Mouse (Mus musculus): ENCODE measurements at regions not wholly inside any gene's neighbourhood (a gene's known extent, or its start where the extent isn't known, plus 50 kb on each side); places are given as distances from the start of the nearest gene placed in this dataset.

GRCm38 (mm10) chr12:12645183-12645582 is 296.5 kb downstream of the Mycn start:
- Histone ChIP-seq H3K9me3 (replicated peaks) (no peaks in the 10 kb centered on the region), H3K4me2 (no peak overlapping the region), H3K27me3 (no peaks in the 10 kb centered on the region), H3K36me3 (ENCODE audit: poor library complexity, severe bottlenecking) (no peaks in the 10 kb centered on the region), H3K4me3 (no peak overlapping the region), H3K27ac (no peak overlapping the region), H3K9ac (no peak overlapping the region), H3K4me1 (peaks cover 13% of the 10 kb centered on the region)
- ATAC-seq = no peak
- WGBS = 92% methylated on average over 4 of the region's 4 CpGs

- H3K27ac ChIP-seq = no peak overlapping the region
- 17% methylated on average over 11 of the region's 11 CpGs for WGBS
- H3K4me1 ChIP-seq = peaks cover 13% of the 10 kb centered on the region
- H3K9ac ChIP-seq = no peak overlapping the region
- no peaks in the 10 kb centered on the region for H3K27me3 ChIP-seq
- peak; percentile 69 for ATAC-seq
- no peaks in the 10 kb centered on the region for H3K9me3 ChIP-seq (replicated peaks)
- H3K4me2 ChIP-seq = no peak overlapping the region
- H3K36me3 ChIP-seq (ENCODE audit: poor library complexity, severe bottlenecking) = no peaks in the 10 kb centered on the region
- H3K4me3 ChIP-seq = no peak overlapping the region
These were observed 298.3 kb downstream of the Mycn start for GRCm38 (mm10) chr12:12643247-12643963.

GRCm38 (mm10) chr12:12635308-12635707 is 306.4 kb downstream of the Mycn start:
- no peak overlapping the region for H3K4me2 ChIP-seq
- no peaks in the 10 kb centered on the region for H3K36me3 ChIP-seq (ENCODE audit: poor library complexity, severe bottlenecking)
- no peaks in the 10 kb centered on the region for H3K4me1 ChIP-seq
- H3K27ac ChIP-seq = no peak overlapping the region
- H3K27me3 ChIP-seq = no peaks in the 10 kb centered on the region
- no peaks in the 10 kb centered on the region for H3K9me3 ChIP-seq (replicated peaks)
- no peak overlapping the region for H3K4me3 ChIP-seq
- no peak overlapping the region for H3K9ac ChIP-seq
- ATAC-seq = no peak
- WGBS = 82% methylated on average over 3 of the region's 3 CpGs

- no peak overlapping the region for H3K9ac ChIP-seq
- 95% methylated on average over 4 of the region's 4 CpGs for WGBS
- ATAC-seq = no peak
- no peaks in the 10 kb centered on the region for H3K27me3 ChIP-seq
- H3K4me1 ChIP-seq = peaks cover 24% of the 10 kb centered on the region
- H3K4me2 ChIP-seq = no peak overlapping the region
- H3K9me3 ChIP-seq (replicated peaks) = no peaks in the 10 kb centered on the region
- H3K36me3 ChIP-seq (ENCODE audit: poor library complexity, severe bottlenecking) = no peaks in the 10 kb centered on the region
- H3K27ac ChIP-seq = no peak overlapping the region
- H3K4me3 ChIP-seq = no peak overlapping the region
These were observed 314.1 kb downstream of the Mycn start for GRCm38 (mm10) chr12:12627597-12627996.

- Histone ChIP-seq H3K27ac (no peak overlapping the region), H3K4me1 (peaks cover 29% of the 10 kb centered on the region), H3K36me3 (ENCODE audit: poor library complexity, severe bottlenecking) (no peaks in the 10 kb centered on the region), H3K9me3 (replicated peaks) (no peaks in the 10 kb centered on the region), H3K9ac (no peak overlapping the region), H3K4me2 (no peak overlapping the region), H3K4me3 (no peak overlapping the region), H3K27me3 (no peaks in the 10 kb centered on the region)
- ATAC-seq = no peak
- WGBS = 86% methylated on average over 1 of the region's 1 CpGs
These were observed 315.9 kb downstream of the Mycn start for GRCm38 (mm10) chr12:12625788-12626187.

- no peak overlapping the region for H3K9ac ChIP-seq
- no peaks in the 10 kb centered on the region for H3K27me3 ChIP-seq
- peak overlapping the region; percentile 25; the same call in 1 of the 2 replicates for H3K27ac ChIP-seq
- peaks cover 29% of the 10 kb centered on the region for H3K4me1 ChIP-seq
- ATAC-seq = peak; percentile 90
- no peak overlapping the region for H3K4me3 ChIP-seq
- no peaks in the 10 kb centered on the region for H3K9me3 ChIP-seq (replicated peaks)
- no peak overlapping the region for H3K4me2 ChIP-seq
- 15% methylated on average over 5 of the region's 5 CpGs for WGBS
- no peaks in the 10 kb centered on the region for H3K36me3 ChIP-seq (ENCODE audit: poor library complexity, severe bottlenecking)
These were observed 318.9 kb downstream of the Mycn start for GRCm38 (mm10) chr12:12622712-12623292.

- no peak overlapping the region for H3K4me2 ChIP-seq
- no peaks in the 10 kb centered on the region for H3K36me3 ChIP-seq (ENCODE audit: poor library complexity, severe bottlenecking)
- no peaks in the 10 kb centered on the region for H3K9me3 ChIP-seq (replicated peaks)
- peaks cover 29% of the 10 kb centered on the region for H3K4me1 ChIP-seq
- ATAC-seq = no peak
- H3K4me3 ChIP-seq = no peak overlapping the region
- H3K27ac ChIP-seq = no peak overlapping the region
- WGBS = 65% methylated on average over 9 of the region's 9 CpGs
- H3K9ac ChIP-seq = no peak overlapping the region
- H3K27me3 ChIP-seq = no peaks in the 10 kb centered on the region
These were observed 320.2 kb downstream of the Mycn start for GRCm38 (mm10) chr12:12621506-12621905.

- WGBS = 79% methylated on average over 5 of the region's 5 CpGs
- H3K27ac ChIP-seq = no peak overlapping the region
These were observed 321.4 kb downstream of the Mycn start for GRCm38 (mm10) chr12:12620316-12620715.

GRCm38 (mm10) chr12:12619431-12619830 is 322.3 kb downstream of the Mycn start:
- no peak for ATAC-seq

More at GRCm38 (mm10) chr12:12620316-12620715, 321.4 kb downstream of the Mycn start:
- Histone ChIP-seq H3K4me3 (no peak overlapping the region), H3K36me3 (ENCODE audit: poor library complexity, severe bottlenecking) (no peaks in the 10 kb centered on the region), H3K9ac (no peak overlapping the region), H3K4me2 (no peak overlapping the region), H3K27me3 (no peaks in the 10 kb centered on the region), H3K4me1 (peaks cover 29% of the 10 kb centered on the region), H3K9me3 (replicated peaks) (no peaks in the 10 kb centered on the region)
- ATAC-seq = no peak

GRCm38 (mm10) chr12:12612520-12612919 is 329.2 kb downstream of the Mycn start:
- Histone ChIP-seq H3K36me3 (ENCODE audit: poor library complexity, severe bottlenecking) (no peaks in the 10 kb centered on the region), H3K27me3 (no peaks in the 10 kb centered on the region), H3K9me3 (replicated peaks) (no peaks in the 10 kb centered on the region), H3K4me2 (no peak overlapping the region), H3K27ac (no peak overlapping the region), H3K4me3 (no peak overlapping the region), H3K9ac (no peak overlapping the region), H3K4me1 (no peaks in the 10 kb centered on the region)
- 90% methylated on average over 3 of the region's 3 CpGs for WGBS
- ATAC-seq = no peak

More at GRCm38 (mm10) chr12:12619431-12619830, 322.3 kb downstream of the Mycn start:
- H3K9ac ChIP-seq = no peak overlapping the region
- H3K9me3 ChIP-seq (replicated peaks) = no peaks in the 10 kb centered on the region
- 74% methylated on average over 5 of the region's 5 CpGs for WGBS
- H3K4me2 ChIP-seq = no peak overlapping the region
- no peak overlapping the region for H3K4me3 ChIP-seq
- H3K4me1 ChIP-seq = peaks cover 23% of the 10 kb centered on the region
- H3K36me3 ChIP-seq (ENCODE audit: poor library complexity, severe bottlenecking) = no peaks in the 10 kb centered on the region
- H3K27ac ChIP-seq = no peak overlapping the region
- no peaks in the 10 kb centered on the region for H3K27me3 ChIP-seq

- H3K9me3 ChIP-seq (replicated peaks) = no peaks in the 10 kb centered on the region
- H3K27ac ChIP-seq = no peak overlapping the region
- no peak overlapping the region for H3K9ac ChIP-seq
- H3K27me3 ChIP-seq = no peaks in the 10 kb centered on the region
- 84% methylated on average over 4 of the region's 4 CpGs for whole genome bisulfite sequencing
- H3K36me3 ChIP-seq (ENCODE audit: poor library complexity, severe bottlenecking) = no peaks in the 10 kb centered on the region
- no peak overlapping the region for H3K4me2 ChIP-seq
- no peak overlapping the region for H3K4me3 ChIP-seq
- H3K4me1 ChIP-seq = no peaks in the 10 kb centered on the region
- no peak for ATAC-seq
These were observed 330.9 kb downstream of the Mycn start for GRCm38 (mm10) chr12:12610861-12611260.

- Histone ChIP-seq H3K27ac (no peak overlapping the region), H3K9ac (no peak overlapping the region), H3K9me3 (replicated peaks) (no peaks in the 10 kb centered on the region), H3K36me3 (ENCODE audit: poor library complexity, severe bottlenecking) (no peaks in the 10 kb centered on the region), H3K4me3 (no peak overlapping the region), H3K27me3 (no peaks in the 10 kb centered on the region), H3K4me2 (no peak overlapping the region), H3K4me1 (no peaks in the 10 kb centered on the region)
- no peak for ATAC-seq
- WGBS = 80% methylated on average over 4 of the region's 4 CpGs
These were observed 333.7 kb downstream of the Mycn start for GRCm38 (mm10) chr12:12607995-12608394.

- Histone ChIP-seq H3K4me2 (no peak overlapping the region), H3K36me3 (ENCODE audit: poor library complexity, severe bottlenecking) (no peaks in the 10 kb centered on the region), H3K9ac (no peak overlapping the region), H3K4me3 (no peak overlapping the region), H3K27ac (no peak overlapping the region), H3K27me3 (no peaks in the 10 kb centered on the region), H3K9me3 (replicated peaks) (no peaks in the 10 kb centered on the region), H3K4me1 (no peaks in the 10 kb centered on the region)
- ATAC-seq = no peak
- WGBS = 88% methylated on average over 6 of the region's 6 CpGs
These were observed 334.8 kb downstream of the Mycn start for GRCm38 (mm10) chr12:12606911-12607310.

All from forebrain, embryonic 13.5 days (tissue).